Mouse (Mus musculus) limb, embryonic 12.5 days (tissue): ENCODE measurements around the gene Jmy. TPM values are rescaled to one million over a fixed set of nuclear protein-coding genes. Genes with fewer than 3 reads are reported as not detected.

ENCODE experiments used
- ATAC-seq: fragments of 200-750 bp; cut with Nextera tagmentation; 2 replicates; pipeline ENCODE4 v1.8.0; 2017; ENCODE audit warnings: low read depth, moderate TSS enrichment; ENCODE audit not compliant: insufficient number of reproducible peaks, insufficient read depth, low FRiP score, low TSS enrichment
- H3K27ac ChIP-seq: fragments of 300-500 bp; sonication (generic); 2 replicates; pipeline ENCODE4 v1.5.1; 2016; ENCODE audit warnings: mild to moderate bottlenecking, moderate library complexity
- H3K27me3 ChIP-seq: fragments of 300-500 bp; sonication (generic); 2 replicates; pipeline ENCODE4 v1.6.1; 2016; ENCODE audit warnings: mild to moderate bottlenecking, moderate library complexity
- H3K36me3 ChIP-seq: fragments of 300-500 bp; sonication (generic); 2 replicates; pipeline ENCODE4 v1.6.1; 2016; ENCODE audit warnings: mild to moderate bottlenecking, moderate library complexity
- H3K4me1 ChIP-seq: fragments of 300-500 bp; sonication (generic); replicated peaks from 2 replicates; pipeline ENCODE4 v1.6.1; 2016
- H3K4me2 ChIP-seq: fragments of 300-500 bp; sonication (generic); 2 replicates; pipeline ENCODE4 v1.6.1; 2016; ENCODE audit warnings: mild to moderate bottlenecking, moderate library complexity
- H3K4me3 ChIP-seq: fragments of 300-500 bp; sonication (generic); replicated peaks from 2 replicates; pipeline ENCODE4 v1.5.1; 2016; ENCODE audit warnings: mild to moderate bottlenecking
- H3K9ac ChIP-seq: fragments of 300-500 bp; sonication (generic); replicated peaks from 2 replicates; pipeline ENCODE4 v1.6.1; 2016; ENCODE audit warnings: mild to moderate bottlenecking, moderate library complexity
- H3K9me3 ChIP-seq: fragments of 300-500 bp; sonication (generic); 2 replicates; pipeline ENCODE4 v1.6.1; 2016; ENCODE audit warnings: mild to moderate bottlenecking, moderate library complexity
- WGBS: fragments of 180-500 bp; shearing (Covaris S2); methylation state at CpG from one replicate; pipeline ENCODE4 v1.1.7; 2016; 5-methylcytosine and 5-hydroxymethylcytosine counted together
- polyA plus RNA-seq: library from polyadenylated mRNA; unstranded; fragments of >200 nt; fragmentation: Nextera tagmentation; extraction: Ambion mirVana; gene quantifications from 2 replicates; pipeline ENCODE4 v1.2.1, GENCODE M21; 2016

The Jmy gene
- polyA plus RNA-seq, 1 experiment from 2014 or later, result 12.5 TPM

DNA sequence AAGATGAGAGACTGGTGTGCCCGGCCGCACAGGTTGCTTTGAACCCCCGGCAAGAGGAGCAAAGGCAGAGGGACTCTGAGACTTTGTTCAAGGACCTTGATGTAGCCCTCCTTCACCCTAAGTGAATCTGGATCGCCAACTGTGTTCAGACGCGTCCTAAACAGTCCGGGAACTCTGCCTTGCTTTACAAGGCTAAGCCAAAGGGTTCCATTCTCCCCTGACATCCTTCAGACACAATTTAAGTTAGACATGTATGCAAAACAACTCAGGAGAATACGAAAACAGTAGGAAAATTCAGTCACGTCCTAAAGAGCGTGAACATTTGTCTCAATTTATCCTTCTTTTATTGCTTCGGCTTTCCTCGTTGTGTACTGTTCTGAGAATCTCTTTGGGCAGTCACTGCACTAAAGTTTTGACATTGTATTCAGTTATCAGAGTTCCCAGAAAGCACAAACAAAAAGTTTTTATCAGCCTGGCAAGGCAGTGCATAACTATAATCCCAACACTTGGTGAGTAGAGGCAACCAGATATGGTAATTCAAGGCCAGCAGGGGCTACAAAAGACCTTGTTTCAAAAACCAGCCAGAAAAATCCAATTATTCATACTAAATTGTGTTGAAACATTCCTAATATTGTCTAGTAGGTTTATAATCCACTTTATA, 495 bp upstream of the Jmy start:
- Histone ChIP-seq H3K4me2 (peak overlapping the region; percentile 79), H3K4me1 (peaks cover 15% of the 10 kb centered on the region), H3K27me3 (no peaks in the 10 kb centered on the region), H3K4me3 (peak overlapping the region; percentile 99), H3K36me3 (peaks cover 2% of the 10 kb centered on the region; the same call in 1 of the 2 replicates), H3K27ac (peak overlapping the region; percentile 95), H3K9ac (peak overlapping the region; percentile 58), H3K9me3 (no peaks in the 10 kb centered on the region)
- ATAC-seq, result peak; percentile 44; the same call in 1 of the 2 replicates
- WGBS, result 10% methylated on average over 12 of the region's 12 CpGs

DNA sequence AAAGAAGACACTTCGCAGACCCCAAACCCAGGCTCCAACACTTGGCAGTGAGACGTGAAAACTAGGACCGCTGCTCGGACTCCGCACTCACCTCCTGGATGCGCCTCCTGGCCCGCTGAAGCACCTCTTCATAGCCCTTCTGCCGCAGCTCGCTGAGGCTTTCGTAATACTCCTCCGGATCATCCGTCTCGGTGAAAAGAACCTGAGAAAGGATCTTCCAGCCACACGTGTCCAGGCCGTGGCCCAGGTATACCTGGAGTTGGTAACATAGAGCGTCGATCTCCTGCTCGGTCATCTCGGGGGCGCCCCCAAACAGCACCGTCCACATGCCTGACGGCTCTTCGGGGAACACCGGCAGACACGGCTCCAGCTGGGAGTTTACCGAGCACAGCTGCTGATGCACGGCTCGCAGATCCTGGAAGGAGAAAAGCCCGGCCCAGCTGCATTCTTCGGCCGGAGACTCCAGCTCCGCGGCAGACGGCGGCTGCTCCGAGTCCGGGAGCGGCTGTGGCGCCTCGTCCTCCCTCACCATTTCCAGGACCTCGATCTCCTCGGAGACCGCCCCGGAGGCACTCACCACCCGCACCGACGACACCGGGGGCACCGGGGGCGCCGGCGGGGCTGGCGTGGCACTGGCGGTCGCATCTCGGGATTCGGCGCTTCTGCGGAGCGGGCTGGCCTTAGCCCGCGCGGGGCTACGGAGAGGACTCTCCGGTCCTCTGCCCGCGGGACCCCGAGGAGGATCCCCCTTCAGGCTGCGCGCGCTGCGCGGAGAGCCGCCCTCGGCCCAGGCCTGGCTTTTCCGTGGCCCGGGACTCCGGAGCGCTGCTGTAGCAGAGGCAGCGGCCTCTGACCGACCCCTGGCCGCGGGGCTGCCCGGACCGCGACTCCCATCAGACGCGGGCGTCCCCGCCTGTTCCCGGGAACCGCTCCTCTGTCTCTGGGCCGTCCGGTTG, 1.1 kb downstream of the Jmy start:
- WGBS, result under 1% methylated on average over 94 of the region's 94 CpGs

GRCm38 (mm10) chr13:93496977-93497376, 2.6 kb downstream of the Jmy start:
- no peak for ATAC-seq
- Histone ChIP-seq H3K4me2 (peak overlapping the region; percentile 79), H3K27me3 (no peaks in the 10 kb centered on the region), H3K36me3 (peaks cover 16% of the 10 kb centered on the region; the same call in 1 of the 2 replicates), H3K9ac (no peak overlapping the region), H3K4me1 (peaks cover 15% of the 10 kb centered on the region), H3K27ac (no peak overlapping the region), H3K9me3 (no peaks in the 10 kb centered on the region), H3K4me3 (peak overlapping the region; percentile 99)
- 11% methylated on average over 1 of the region's 1 CpGs for WGBS

More for the DNA sequence above, 1.1 kb downstream of the Jmy start:
- Histone ChIP-seq H3K4me3 (peak overlapping the region; percentile 99), H3K36me3 (peaks cover 12% of the 10 kb centered on the region; the same call in 1 of the 2 replicates), H3K9me3 (no peaks in the 10 kb centered on the region), H3K4me2 (peak overlapping the region; percentile 79), H3K27me3 (no peaks in the 10 kb centered on the region), H3K4me1 (peaks cover 15% of the 10 kb centered on the region), H3K27ac (peak overlapping the region; percentile 95), H3K9ac (peak overlapping the region; percentile 95)
- ATAC-seq, result peak; percentile 58; the same call in 1 of the 2 replicates

DNA sequence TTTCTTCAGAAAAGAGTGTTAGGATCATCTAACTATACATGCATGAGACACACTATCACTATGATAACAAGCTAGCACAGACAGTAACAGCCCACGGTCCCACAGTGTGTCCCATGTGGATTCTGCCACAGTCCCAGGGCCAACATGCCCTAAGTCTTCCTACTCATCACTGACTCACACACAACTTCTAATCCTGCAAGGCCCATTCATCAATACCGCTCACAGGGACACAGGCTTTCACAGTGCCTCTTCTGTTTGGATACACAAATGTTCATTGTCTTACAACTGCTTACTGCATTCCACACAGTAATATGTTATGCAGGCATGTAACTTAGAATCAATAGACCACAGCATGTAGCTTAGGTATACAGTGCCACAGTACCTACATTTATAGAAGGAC, 11.1 kb downstream of the Jmy start:
- WGBS, result 83% methylated on average over 2 of the region's 2 CpGs
- H3K9me3 ChIP-seq, result no peaks in the 10 kb centered on the region
- H3K27ac ChIP-seq, result no peak overlapping the region
- H3K9ac ChIP-seq, result no peak overlapping the region
- no peak overlapping the region for H3K4me3 ChIP-seq
- H3K4me2 ChIP-seq, result no peak overlapping the region
- H3K36me3 ChIP-seq, result peaks cover 24% of the 10 kb centered on the region; the same call in 1 of the 2 replicates
- no peaks in the 10 kb centered on the region for H3K27me3 ChIP-seq
- H3K4me1 ChIP-seq, result no peaks in the 10 kb centered on the region
- no peak for ATAC-seq

GRCm38 (mm10) chr13:93487734-93488133, 11.9 kb downstream of the Jmy start:
- peaks cover 24% of the 10 kb centered on the region; the same call in 1 of the 2 replicates for H3K36me3 ChIP-seq
- no peaks in the 10 kb centered on the region for H3K27me3 ChIP-seq
- no peak for ATAC-seq
- H3K4me1 ChIP-seq, result no peaks in the 10 kb centered on the region
- no peak overlapping the region for H3K4me2 ChIP-seq
- H3K27ac ChIP-seq, result no peak overlapping the region
- no peak overlapping the region for H3K4me3 ChIP-seq
- 98% methylated on average over 8 of the region's 8 CpGs for WGBS
- no peaks in the 10 kb centered on the region for H3K9me3 ChIP-seq
- H3K9ac ChIP-seq, result no peak overlapping the region

GRCm38 (mm10) chr13:93484276-93484675, 15.3 kb downstream of the Jmy start:
- 95% methylated on average over 3 of the region's 3 CpGs for WGBS
- H3K9me3 ChIP-seq, result no peaks in the 10 kb centered on the region

GRCm38 (mm10) chr13:93481110-93481509, 18.5 kb downstream of the Jmy start:
- Histone ChIP-seq H3K36me3 (peaks cover 23% of the 10 kb centered on the region; the same call in 1 of the 2 replicates), H3K9me3 (no peaks in the 10 kb centered on the region), H3K27me3 (no peaks in the 10 kb centered on the region), H3K27ac (no peak overlapping the region), H3K9ac (no peak overlapping the region), H3K4me1 (no peaks in the 10 kb centered on the region), H3K4me2 (no peak overlapping the region), H3K4me3 (no peak overlapping the region)
- WGBS, result 94% methylated on average over 3 of the region's 3 CpGs
- no peak for ATAC-seq

More at GRCm38 (mm10) chr13:93484276-93484675, 15.3 kb downstream of the Jmy start:
- Histone ChIP-seq H3K27ac (no peak overlapping the region), H3K9ac (no peak overlapping the region), H3K36me3 (peaks cover 25% of the 10 kb centered on the region; the same call in 1 of the 2 replicates), H3K27me3 (no peaks in the 10 kb centered on the region), H3K4me1 (no peaks in the 10 kb centered on the region), H3K4me2 (no peak overlapping the region), H3K4me3 (no peak overlapping the region)
- ATAC-seq, result no peak

DNA sequence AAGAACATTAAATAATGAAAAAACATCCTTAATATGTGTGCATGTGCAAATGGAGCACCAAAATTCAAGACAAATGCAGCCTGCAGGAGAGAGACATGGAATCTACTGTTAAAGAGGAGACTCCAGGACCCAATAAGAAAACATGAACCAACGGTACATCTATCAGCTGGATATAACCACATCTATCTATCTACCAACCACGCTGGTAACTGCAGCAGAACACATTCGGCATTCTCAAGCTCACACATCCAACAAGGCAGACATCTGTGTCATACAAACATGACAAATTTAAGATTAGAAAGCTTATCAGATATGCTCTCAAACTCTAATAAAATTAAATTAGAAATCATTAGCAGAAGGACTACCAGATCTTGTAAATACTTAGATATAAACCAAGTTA, 21.3 kb downstream of the Jmy start:
- 95% methylated on average over 3 of the region's 3 CpGs for WGBS
- Histone ChIP-seq H3K4me2 (no peak overlapping the region), H3K4me3 (no peak overlapping the region), H3K9ac (no peak overlapping the region), H3K9me3 (no peaks in the 10 kb centered on the region), H3K4me1 (no peaks in the 10 kb centered on the region), H3K36me3 (peaks cover 24% of the 10 kb centered on the region; the same call in 1 of the 2 replicates), H3K27me3 (no peaks in the 10 kb centered on the region), H3K27ac (no peak overlapping the region)
- no peak for ATAC-seq

- Histone ChIP-seq H3K9ac (no peak overlapping the region), H3K4me2 (no peak overlapping the region), H3K27ac (no peak overlapping the region), H3K4me1 (peaks cover 8% of the 10 kb centered on the region), H3K27me3 (no peaks in the 10 kb centered on the region), H3K9me3 (no peaks in the 10 kb centered on the region), H3K36me3 (peaks cover 23% of the 10 kb centered on the region), H3K4me3 (no peak overlapping the region)
- ATAC-seq, result no peak
- 95% methylated on average over 3 of the region's 3 CpGs for whole genome bisulfite sequencing
Measured at GRCm38 (mm10) chr13:93468355-93468754, 31.3 kb downstream of the Jmy start.

- Histone ChIP-seq H3K27me3 (no peaks in the 10 kb centered on the region), H3K9ac (no peak overlapping the region), H3K36me3 (peaks cover 40% of the 10 kb centered on the region), H3K4me1 (peaks cover 5% of the 10 kb centered on the region), H3K9me3 (no peaks in the 10 kb centered on the region), H3K27ac (no peak overlapping the region), H3K4me3 (no peak overlapping the region), H3K4me2 (no peak overlapping the region)
- ATAC-seq, result no peak
- WGBS, result 95% methylated on average over 7 of the region's 7 CpGs
Measured at GRCm38 (mm10) chr13:93459566-93459965, 40.0 kb downstream of the Jmy start.

GRCm38 (mm10) chr13:93458616-93459015, 41.0 kb downstream of the Jmy start:
- Histone ChIP-seq H3K27me3 (no peaks in the 10 kb centered on the region), H3K9me3 (no peaks in the 10 kb centered on the region), H3K9ac (no peak overlapping the region), H3K4me3 (no peak overlapping the region), H3K27ac (no peak overlapping the region), H3K4me2 (no peak overlapping the region), H3K4me1 (no peaks in the 10 kb centered on the region), H3K36me3 (peaks cover 40% of the 10 kb centered on the region)
- ATAC-seq, result no peak
- WGBS, result 77% methylated on average over 4 of the region's 4 CpGs
